Mouse (Mus musculus): ENCODE measurements around the gene Brms1l. TPM values are rescaled to one million over a fixed set of nuclear protein-coding genes. Genes with fewer than 3 reads are reported as not detected.

Gene Brms1l
- polyA plus RNA-seq, 1 experiment from 2014 or later = 26.9 TPM

DNA sequence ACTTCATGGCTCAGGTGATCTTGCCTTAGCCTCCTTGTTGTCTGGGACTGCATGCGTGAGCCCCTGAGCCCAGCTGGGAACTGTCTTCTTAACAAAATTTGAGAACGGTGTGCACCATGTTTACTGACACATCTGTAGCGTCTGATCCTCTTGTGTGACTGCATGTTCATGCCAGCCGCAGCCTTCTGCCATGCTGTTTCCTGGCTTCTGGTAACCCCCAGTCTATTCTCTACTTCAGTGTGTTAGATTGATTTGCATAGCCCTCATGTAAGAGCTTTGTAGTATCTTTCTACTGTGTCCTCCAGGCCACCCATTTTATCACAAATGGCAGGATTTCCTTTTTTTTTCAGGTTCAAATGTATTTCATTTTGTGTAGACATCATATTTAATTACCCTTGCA, 11.7 kb downstream of the Brms1l start:
- no peak for ATAC-seq (replicated peaks; ENCODE audit: low FRiP score, low read depth)
- 97% methylated on average over 4 of the region's 4 CpGs for WGBS
- no peak for DNase-seq (ENCODE audit: low spot score)
- Histone ChIP-seq H3K4me2 (ENCODE audit: low read length) (no peak overlapping the region), H3K4me1 (replicated peaks; ENCODE audit: insufficient read depth, low read length) (no peaks in the 10 kb centered on the region), H3K4me3 (replicated peaks; ENCODE audit: low read depth, low read length) (no peak overlapping the region), H3K9me3 (replicated peaks; ENCODE audit: low read length) (no peaks in the 10 kb centered on the region), H3K27me3 (ENCODE audit: insufficient read depth, low read length) (no peaks in the 10 kb centered on the region), H3K36me3 (ENCODE audit: insufficient read depth, low read length) (peaks cover 12% of the 10 kb centered on the region; the same call in 1 of the 2 replicates), H3K27ac (no peak overlapping the region), H3K9ac (ENCODE audit: low read depth, low read length) (no peak overlapping the region)
- TF ChIP-seq CTCF (IDR thresholded peaks at IDR 0.05; ENCODE audit: low read depth) = no peak

DNA sequence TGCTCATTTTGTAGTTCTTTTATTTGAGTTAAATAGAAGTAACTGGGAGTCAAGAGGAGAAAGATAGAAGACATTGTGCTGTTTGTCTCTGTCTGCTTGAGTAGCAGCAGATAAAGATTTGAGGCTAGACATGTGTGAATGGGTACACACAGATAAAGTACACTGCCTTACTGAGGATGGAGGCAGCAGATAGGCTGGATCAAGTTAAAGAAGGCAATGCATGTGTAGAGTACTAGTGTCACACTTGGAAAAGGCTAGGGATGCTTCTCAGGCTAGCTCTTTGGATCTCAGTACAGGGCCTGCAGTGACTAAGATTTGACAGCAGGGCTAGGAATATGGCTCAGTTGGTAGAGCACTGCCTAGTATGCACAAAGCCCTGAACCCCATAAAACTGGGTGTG, 14.5 kb downstream of the Brms1l start:
- Histone ChIP-seq H3K9me3 (replicated peaks; ENCODE audit: low read length) (no peaks in the 10 kb centered on the region), H3K4me1 (replicated peaks; ENCODE audit: insufficient read depth, low read length) (no peaks in the 10 kb centered on the region), H3K36me3 (ENCODE audit: insufficient read depth, low read length) (peaks cover 4% of the 10 kb centered on the region; the same call in 1 of the 2 replicates), H3K4me2 (ENCODE audit: low read length) (no peak overlapping the region), H3K27ac (no peak overlapping the region), H3K27me3 (ENCODE audit: insufficient read depth, low read length) (no peaks in the 10 kb centered on the region), H3K9ac (ENCODE audit: low read depth, low read length) (no peak overlapping the region), H3K4me3 (replicated peaks; ENCODE audit: low read depth, low read length) (no peak overlapping the region)
- TF ChIP-seq CTCF (IDR thresholded peaks at IDR 0.05; ENCODE audit: low read depth) = no peak
- ATAC-seq (replicated peaks; ENCODE audit: low FRiP score, low read depth) (no peak), DNase-seq (ENCODE audit: low spot score) (no peak)

DNA sequence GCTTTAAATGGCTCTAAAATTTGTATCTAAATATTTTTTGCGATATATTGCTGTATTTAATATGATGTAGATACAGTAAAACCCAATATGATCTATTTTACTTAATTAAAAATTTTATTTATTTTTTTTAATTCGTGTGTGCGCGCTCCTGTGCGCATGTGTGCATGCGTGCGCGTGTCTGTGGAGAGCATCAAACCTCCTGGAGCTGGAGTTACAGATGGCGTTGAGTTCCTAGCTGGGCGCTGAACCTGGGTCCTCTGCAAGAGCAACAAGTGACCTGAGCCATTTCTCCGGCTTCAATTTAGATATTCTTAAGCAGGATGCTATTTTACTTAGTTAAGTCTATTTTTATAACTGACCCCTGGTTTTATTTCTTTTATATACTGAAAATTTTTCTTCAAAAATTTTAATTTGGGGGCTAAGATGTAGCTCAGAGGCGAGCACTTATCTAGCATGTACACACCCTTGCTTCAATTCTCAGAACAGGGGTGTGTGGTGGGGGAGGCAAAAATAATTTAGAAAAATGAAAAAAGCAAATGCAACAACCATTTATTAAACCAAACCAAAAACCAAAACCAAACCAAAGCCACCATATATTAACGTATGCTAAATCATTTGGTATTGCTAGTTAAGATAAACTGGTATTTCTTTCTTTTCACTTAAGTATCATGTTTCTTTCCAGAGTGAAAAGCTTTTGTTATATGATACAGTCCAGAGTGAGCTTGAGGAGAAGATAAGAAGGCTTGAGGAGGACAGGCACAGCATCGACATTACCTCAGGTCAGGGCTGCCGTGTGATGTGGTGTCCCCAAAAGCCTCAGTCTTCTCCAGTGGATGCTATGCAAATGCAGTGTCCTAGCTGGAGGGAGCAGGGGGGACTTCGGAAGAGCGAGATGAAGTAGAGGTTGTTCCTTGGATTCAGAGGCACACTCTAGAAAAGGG, 23.6 kb downstream of the Brms1l start:
- ATAC-seq (replicated peaks; ENCODE audit: low FRiP score, low read depth) (no peak), DNase-seq (ENCODE audit: low spot score) (no peak)
- 0 out of 2 replicates have a peak, but pooled peaks cover 2% of the 10 kb centered on the region for H3K9me3 ChIP-seq (replicated peaks; ENCODE audit: low read length)
- no peak overlapping the region for H3K4me3 ChIP-seq (replicated peaks; ENCODE audit: low read depth, low read length)
- no peak overlapping the region for H3K9ac ChIP-seq (ENCODE audit: low read depth, low read length)
- H3K36me3 ChIP-seq (ENCODE audit: insufficient read depth, low read length) = peaks cover 26% of the 10 kb centered on the region
- H3K27me3 ChIP-seq (ENCODE audit: insufficient read depth, low read length) = no peaks in the 10 kb centered on the region
- no peak for TF ChIP-seq CTCF (IDR thresholded peaks at IDR 0.05; ENCODE audit: low read depth)
- WGBS = 88% methylated on average over 17 of the region's 17 CpGs
- no peaks in the 10 kb centered on the region for H3K4me1 ChIP-seq (replicated peaks; ENCODE audit: insufficient read depth, low read length)
- H3K27ac ChIP-seq = no peak overlapping the region
- no peak overlapping the region for H3K4me2 ChIP-seq (ENCODE audit: low read length)

DNA sequence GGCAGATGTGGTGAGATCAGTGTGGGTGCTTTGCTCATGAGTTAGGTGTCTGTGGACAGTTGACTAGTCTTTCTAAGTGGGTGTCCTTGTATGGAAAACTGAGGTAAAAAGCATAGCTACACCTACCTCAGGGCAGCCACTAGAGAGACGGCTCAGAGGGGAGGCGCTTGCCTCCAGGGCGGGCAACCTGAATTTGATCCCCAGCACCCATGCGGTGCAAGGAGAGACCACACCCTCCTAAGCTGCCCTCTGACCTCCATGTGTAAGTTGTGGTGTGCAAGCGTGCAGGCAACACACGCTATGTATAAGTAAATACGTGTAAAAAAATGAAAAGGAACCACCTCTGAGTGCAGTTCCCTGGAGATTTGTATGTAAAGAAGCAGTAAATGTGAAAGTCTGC, 24.5 kb downstream of the Brms1l start:
- H3K4me2 ChIP-seq (ENCODE audit: low read length) = no peak overlapping the region
- no peak for ATAC-seq (replicated peaks; ENCODE audit: low FRiP score, low read depth)
- DNase-seq (ENCODE audit: low spot score) = no peak
- no peak for TF ChIP-seq CTCF (IDR thresholded peaks at IDR 0.05; ENCODE audit: low read depth)
- H3K9me3 ChIP-seq (replicated peaks; ENCODE audit: low read length) = 0 out of 2 replicates have a peak, but pooled peaks cover 2% of the 10 kb centered on the region
- H3K27ac ChIP-seq = no peak overlapping the region
- WGBS = 93% methylated on average over 7 of the region's 7 CpGs
- no peak overlapping the region for H3K4me3 ChIP-seq (replicated peaks; ENCODE audit: low read depth, low read length)
- H3K36me3 ChIP-seq (ENCODE audit: insufficient read depth, low read length) = peaks cover 26% of the 10 kb centered on the region
- H3K9ac ChIP-seq (ENCODE audit: low read depth, low read length) = no peak overlapping the region
- no peaks in the 10 kb centered on the region for H3K4me1 ChIP-seq (replicated peaks; ENCODE audit: insufficient read depth, low read length)
- H3K27me3 ChIP-seq (ENCODE audit: insufficient read depth, low read length) = no peaks in the 10 kb centered on the region

DNA sequence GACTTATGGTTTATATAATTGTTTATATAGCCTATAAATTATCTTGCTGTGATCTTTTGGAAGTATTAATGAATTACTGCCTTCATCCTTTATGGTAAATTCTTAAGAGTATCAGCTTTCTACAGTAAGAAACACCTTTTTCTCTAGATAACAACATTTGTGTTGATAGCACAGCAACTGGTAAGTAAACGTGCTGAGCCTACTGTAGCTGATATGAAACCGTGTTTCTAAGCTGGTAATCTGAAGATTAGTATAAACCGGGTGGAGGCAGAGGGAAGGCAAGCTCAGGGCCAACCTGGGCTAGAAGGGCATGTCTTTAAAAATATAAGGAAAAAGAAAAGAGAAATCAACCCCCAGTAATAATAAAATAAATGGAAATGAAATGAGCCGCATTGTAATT, 31.6 kb downstream of the Brms1l start:
- Histone ChIP-seq H3K4me1 (replicated peaks; ENCODE audit: insufficient read depth, low read length) (no peaks in the 10 kb centered on the region), H3K27ac (no peak overlapping the region), H3K27me3 (ENCODE audit: insufficient read depth, low read length) (no peaks in the 10 kb centered on the region), H3K36me3 (ENCODE audit: insufficient read depth, low read length) (peaks cover 18% of the 10 kb centered on the region; the same call in 1 of the 2 replicates), H3K4me3 (replicated peaks; ENCODE audit: low read depth, low read length) (no peak overlapping the region), H3K9ac (ENCODE audit: low read depth, low read length) (no peak overlapping the region), H3K9me3 (replicated peaks; ENCODE audit: low read length) (no peaks in the 10 kb centered on the region), H3K4me2 (ENCODE audit: low read length) (no peak overlapping the region)
- DNase-seq (ENCODE audit: low spot score) (no peak), ATAC-seq (replicated peaks; ENCODE audit: low FRiP score, low read depth) (no peak)
- TF ChIP-seq CTCF (IDR thresholded peaks at IDR 0.05; ENCODE audit: low read depth) = no peak
- WGBS = 97% methylated on average over 4 of the region's 4 CpGs

DNA sequence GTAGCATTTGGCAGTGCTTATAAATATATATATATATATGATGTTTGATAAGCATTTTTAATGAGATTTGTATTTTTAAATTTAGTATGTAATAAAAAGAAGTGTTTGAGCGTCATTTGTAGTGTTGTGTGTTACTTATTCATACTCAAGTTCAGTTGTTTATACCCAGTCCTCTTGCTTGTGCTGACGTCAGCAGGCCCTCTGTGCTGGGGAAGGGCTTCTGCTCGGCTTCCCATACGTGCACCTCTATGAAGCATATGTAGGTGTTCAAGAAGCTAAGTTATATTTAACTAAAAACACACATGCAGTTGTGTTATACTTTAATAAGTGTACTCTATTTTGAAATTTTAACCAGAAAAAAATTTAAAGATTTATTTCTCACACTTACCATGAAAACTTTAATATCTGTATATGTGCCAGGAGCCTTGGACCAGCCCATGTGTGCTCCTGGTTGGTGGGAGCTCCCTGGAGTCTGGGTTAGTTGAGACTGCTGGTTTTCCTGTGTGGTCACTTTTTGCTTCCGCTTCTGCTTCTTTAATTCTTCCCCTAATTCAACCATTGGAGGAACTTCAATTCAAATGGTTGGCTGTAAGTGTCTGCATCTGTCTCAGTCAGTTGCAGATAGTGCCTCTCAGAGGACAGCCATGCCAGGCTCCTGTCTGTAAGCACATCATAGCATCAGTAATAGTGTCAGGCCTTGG, 33.6 kb downstream of the Brms1l start:
- H3K4me2 ChIP-seq (ENCODE audit: low read length) = no peak overlapping the region
- WGBS = 94% methylated on average over 5 of the region's 5 CpGs
- no peak overlapping the region for H3K27ac ChIP-seq
- DNase-seq (ENCODE audit: low spot score) (no peak), ATAC-seq (replicated peaks; ENCODE audit: low FRiP score, low read depth) (no peak)
- H3K27me3 ChIP-seq (ENCODE audit: insufficient read depth, low read length) = no peaks in the 10 kb centered on the region
- no peaks in the 10 kb centered on the region for H3K9me3 ChIP-seq (replicated peaks; ENCODE audit: low read length)
- peaks cover 14% of the 10 kb centered on the region; the same call in 1 of the 2 replicates for H3K36me3 ChIP-seq (ENCODE audit: insufficient read depth, low read length)
- no peaks in the 10 kb centered on the region for H3K4me1 ChIP-seq (replicated peaks; ENCODE audit: insufficient read depth, low read length)
- no peak overlapping the region for H3K4me3 ChIP-seq (replicated peaks; ENCODE audit: low read depth, low read length)
- TF ChIP-seq CTCF (IDR thresholded peaks at IDR 0.05; ENCODE audit: low read depth) = no peak
- no peak overlapping the region for H3K9ac ChIP-seq (ENCODE audit: low read depth, low read length)

All from kidney, postnatal 0 days (tissue).